Mouse (Mus musculus) CH12.LX (cell line): ENCODE results near the gene Atp1b4. TPM values are rescaled to one million over a fixed set of nuclear protein-coding genes. Genes with fewer than 3 reads are reported as not detected.

Source experiments
- DNase-seq: peaks from one replicate; pipeline ENCODE4 v3.0.0-alpha.2; 2013; ENCODE audit errors: extremely low read depth
- H3K27ac ChIP-seq: 2 replicates; pipeline ENCODE4 v1.5.1; 2012; ENCODE audit warnings: low read depth, mild to moderate bottlenecking, control low read depth, moderate library complexity; ENCODE audit not compliant: insufficient read depth
- H3K27me3 ChIP-seq: replicated peaks from 2 replicates; pipeline ENCODE3; 2012; ENCODE audit warnings: inconsistent platforms
- H3K36me3 ChIP-seq, 2 experiments: replicated peaks in 1 of 2; 2 replicates each; pipeline versions ENCODE3 to v1.6.1; 2012; ENCODE audit warnings: inconsistent platforms in 1 of 2, low read length in 1 of 2, mild to moderate bottlenecking in 1 of 2, mixed read lengths in 1 of 2, moderate library complexity in 1 of 2; ENCODE audit not compliant: control insufficient read depth in 1 of 2, insufficient read depth in 1 of 2
- H3K4me1 ChIP-seq, 2 experiments: 2 replicates each; pipeline ENCODE4 v1.6.1; 2012; ENCODE audit warnings: inconsistent platforms in 1 of 2, moderate library complexity in 1 of 2; ENCODE audit not compliant: insufficient read depth in 2 of 2, control insufficient read depth in 1 of 2
- H3K4me2 ChIP-seq: 2 replicates; pipeline ENCODE4 v1.6.1; 2012; ENCODE audit warnings: low read depth, mild to moderate bottlenecking, control low read depth; ENCODE audit not compliant: poor library complexity, insufficient read depth, severe bottlenecking
- H3K4me3 ChIP-seq, 3 experiments: fragments of 150-350 bp in 1 of 3; sonication (generic) in 1 of 3; replicated peaks in 1 of 3; 2 replicates each; pipeline versions ENCODE3 to v1.5.1; 2011 to 2012; ENCODE audit warnings: low read depth in 2 of 3, low read length in 2 of 3, mild to moderate bottlenecking in 2 of 3, moderate library complexity in 2 of 3, control low read depth in 1 of 3, improper control_type of control experiment in 1 of 3, inconsistent platforms in 1 of 3, mixed read lengths in 1 of 3; ENCODE audit not compliant: poor library complexity in 1 of 3
- H3K79me2 ChIP-seq: replicated peaks from 2 replicates; pipeline ENCODE4 v1.6.1; 2012; ENCODE audit warnings: mild to moderate bottlenecking, moderate library complexity; ENCODE audit not compliant: control insufficient read depth, poor library complexity, insufficient read depth, severe bottlenecking; ENCODE audit errors: extremely low read depth
- H3K9ac ChIP-seq: 2 replicates; pipeline ENCODE4 v1.6.1; 2012; ENCODE audit warnings: low read depth, mild to moderate bottlenecking, control low read depth, moderate library complexity; ENCODE audit not compliant: insufficient read depth
- H3K9me3 ChIP-seq: replicated peaks from 2 replicates; pipeline ENCODE3; 2012; ENCODE audit warnings: low read length, inconsistent platforms, mixed read lengths
- BHLHE40 ChIP-seq: IDR thresholded peaks from 2 replicates; pipeline ENCODE4 v1.6.1; 2011; ENCODE audit warnings: mild to moderate bottlenecking, low read depth, low read length, improper control_type of control experiment
- CHD2 ChIP-seq: IDR thresholded peaks from 2 replicates; pipeline ENCODE4 v1.6.1; 2011; ENCODE audit warnings: low read length, improper control_type of control experiment
- CTCF ChIP-seq, 2 experiments: IDR thresholded peaks in 1 of 2; conservative IDR thresholded peaks in 1 of 2; 2 replicates each; pipeline ENCODE4 v1.5.1; 2011 to 2012; ENCODE audit warnings: low read depth in 2 of 2, low read length in 2 of 2, improper control_type of control experiment in 1 of 2, inconsistent platforms in 1 of 2, mild to moderate bottlenecking in 1 of 2, moderate library complexity in 1 of 2
- E2F4 ChIP-seq: IDR thresholded peaks from 2 replicates; pipeline ENCODE4 v1.6.1; 2011; ENCODE audit warnings: low read depth, low read length, improper control_type of control experiment; ENCODE audit not compliant: insufficient replicate concordance
- EP300 ChIP-seq: IDR thresholded peaks from 2 replicates; pipeline ENCODE4 v1.6.1; 2011; ENCODE audit warnings: low read length, improper control_type of control experiment
- HCFC1 ChIP-seq: IDR thresholded peaks from 2 replicates; pipeline ENCODE4 v1.6.1; 2012; ENCODE audit warnings: low read depth, mild to moderate bottlenecking, inconsistent platforms, low read length, improper control_type of control experiment
- IRF4 ChIP-seq: IDR thresholded peaks from 2 replicates; pipeline ENCODE4 v1.6.1; 2014; ENCODE audit warnings: low read depth, mild to moderate bottlenecking, inconsistent platforms, low read length, improper control_type of control experiment
- MAFK ChIP-seq: IDR thresholded peaks from 2 replicates; pipeline ENCODE4 v1.6.1; 2011; ENCODE audit warnings: low read length, improper control_type of control experiment; ENCODE audit not compliant: insufficient replicate concordance
- MAZ ChIP-seq: IDR thresholded peaks from 2 replicates; pipeline ENCODE4 v1.6.1; 2012; ENCODE audit warnings: low read depth, mild to moderate bottlenecking, inconsistent platforms, low read length, improper control_type of control experiment, moderate library complexity
- MXI1 ChIP-seq: IDR thresholded peaks from 2 replicates; pipeline ENCODE4 v1.6.1; 2011; ENCODE audit warnings: mild to moderate bottlenecking, low read depth, low read length, improper control_type of control experiment
- MYC ChIP-seq: IDR thresholded peaks from 2 replicates; pipeline ENCODE4 v1.6.1; 2011; ENCODE audit warnings: low read depth, mild to moderate bottlenecking, improper control_type of control experiment, low read length
- NRF1 ChIP-seq: IDR thresholded peaks from 2 replicates; pipeline ENCODE4 v1.6.1; 2014; ENCODE audit warnings: low read depth, mild to moderate bottlenecking, inconsistent platforms, low read length, improper control_type of control experiment, moderate library complexity
- POLR2AphosphoS2 ChIP-seq: IDR thresholded peaks from 2 replicates; pipeline ENCODE4 v1.6.1; 2011; ENCODE audit warnings: low read depth, low read length, improper control_type of control experiment
- RAD21 ChIP-seq: IDR thresholded peaks from 2 replicates; pipeline ENCODE4 v1.6.1; 2011; ENCODE audit warnings: low read depth, mild to moderate bottlenecking, low read length, improper control_type of control experiment, moderate library complexity
- RCOR1 ChIP-seq: conservative IDR thresholded peaks from 2 replicates; pipeline ENCODE4 v1.6.1; 2012; ENCODE audit warnings: low read depth, mild to moderate bottlenecking, inconsistent platforms, low read length, improper control_type of control experiment
- TBP ChIP-seq: conservative IDR thresholded peaks from 2 replicates; pipeline ENCODE4 v1.6.1; 2011; ENCODE audit warnings: low read depth, low read length, improper control_type of control experiment
- TCF12 ChIP-seq: IDR thresholded peaks from 2 replicates; pipeline ENCODE4 v1.6.1; 2014; ENCODE audit warnings: low read depth, mild to moderate bottlenecking, inconsistent platforms, low read length, improper control_type of control experiment
- USF1 ChIP-seq: IDR thresholded peaks from 2 replicates; pipeline ENCODE4 v1.6.1; 2014; ENCODE audit warnings: low read depth, mild to moderate bottlenecking, inconsistent platforms, low read length, improper control_type of control experiment
- USF2 ChIP-seq: conservative IDR thresholded peaks from 2 replicates; pipeline ENCODE4 v1.6.1; 2011; ENCODE audit warnings: low read depth, low read length, improper control_type of control experiment
- dilution Hi-C: fragments of 300-500 bp; cut with MboI; formaldehyde crosslinking; loops from 2 replicates; pipeline ENCODE4 v1.14.3; 2020; ENCODE audit warnings: low sequenced_read_pairs; ENCODE audit not compliant: extremely low pct_unique_long_range_greater_than_20kb, extremely low pct_ligation_motif_present
- in situ Hi-C: fragments of 300-500 bp; cut with MboI; formaldehyde crosslinking; loops from 3 replicates; pipeline ENCODE4 v1.14.3; 2019; ENCODE audit warnings: low sequenced_read_pairs, low pct_ligation_motif_present, low pct_unique_long_range_greater_than_20kb, mixed read lengths
- polyA plus RNA-seq: library from polyadenylated mRNA; unstranded; fragments of >175 nt; gene quantifications from 2 replicates; pipeline ENCODE4 v1.2.1, GENCODE M21; 2012; ENCODE audit warnings: low read depth; ENCODE audit not compliant: insufficient read length
- total RNA-seq, 2 experiments: library from RNA; depleted of rRNA; stranded (reverse); fragments of 300-350 nt in 1 of 2; fragments of >200 nt in 1 of 2; gene quantifications; 2 replicates each; pipeline ENCODE4 v1.2.3; 2012 to 2014

Gene Atp1b4
- total and polyA plus RNA-seq, 3 experiments, result not detected

DNA sequence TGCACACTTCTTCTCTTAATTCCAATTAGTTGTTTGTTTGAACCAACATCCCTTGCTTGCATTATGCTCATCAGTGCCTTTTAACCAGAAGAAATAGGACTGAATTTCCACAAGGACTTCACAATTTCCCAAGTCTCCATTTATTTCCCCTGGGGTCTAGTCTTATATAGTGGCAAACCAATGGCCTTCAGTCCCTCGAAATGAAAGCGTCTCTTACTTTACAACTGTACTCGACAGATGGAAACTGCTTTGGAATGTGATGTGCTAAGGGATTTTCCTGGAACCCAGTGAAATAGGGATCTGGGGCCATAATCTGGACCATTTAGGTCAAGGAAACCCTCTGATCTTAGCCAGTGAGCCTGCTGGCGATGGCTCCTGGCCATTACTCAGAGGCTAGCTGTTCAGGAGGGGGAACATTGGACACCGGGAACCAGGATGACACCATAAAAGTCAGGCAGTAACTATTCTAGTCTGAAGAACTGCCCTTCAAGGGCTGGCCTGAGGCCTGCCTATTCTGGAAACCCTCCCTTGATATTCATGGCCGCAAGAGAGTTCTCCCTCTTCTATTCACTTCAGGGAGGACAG lies 2.3 kb upstream of the Atp1b4 start:
- no peak for TF ChIP-seq CTCF (conservative IDR thresholded peaks at IDR 0.05 in 1 of 2, IDR thresholded peaks at IDR 0.05 in 1 of 2; ENCODE audit: low read depth in 2 of 2, low read length in 2 of 2)
- no peak for TF ChIP-seq EP300
- TF ChIP-seq E2F4, result no peak
- no peak for TF ChIP-seq TBP
- no peak for TF ChIP-seq TCF12
- no peak for TF ChIP-seq HCFC1
- no peak for TF ChIP-seq USF2
- no peak for TF ChIP-seq MAZ
- no peak for TF ChIP-seq BHLHE40
- TF ChIP-seq NRF1, result no peak
- no peak for TF ChIP-seq MXI1
- no peak for TF ChIP-seq POLR2AphosphoS2
- TF ChIP-seq RAD21, result no peak
- no peak for TF ChIP-seq IRF4
- TF ChIP-seq MAFK, result no peak
- no peak for TF ChIP-seq CHD2
- no peak for TF ChIP-seq USF1
- TF ChIP-seq RCOR1, result no peak
- Histone ChIP-seq H3K27ac (no peak overlapping the region), H3K9me3 (no peaks in the 10 kb centered on the region), H3K4me3 (no peak overlapping the region), H3K4me1 (peaks cover 0 to 13% of the 10 kb centered on the region in 2 experiments; a peak in 3 of 4 replicates), H3K9ac (no peak overlapping the region), H3K27me3 (no peaks in the 10 kb centered on the region), H3K79me2 (no peaks in the 10 kb centered on the region), H3K36me3 (no peaks in the 10 kb centered on the region), H3K4me2 (no peak overlapping the region)
- dilution Hi-C loops (no loop called here), in situ Hi-C loops (no loop called here)
- DNase-seq, result no peak

DNA sequence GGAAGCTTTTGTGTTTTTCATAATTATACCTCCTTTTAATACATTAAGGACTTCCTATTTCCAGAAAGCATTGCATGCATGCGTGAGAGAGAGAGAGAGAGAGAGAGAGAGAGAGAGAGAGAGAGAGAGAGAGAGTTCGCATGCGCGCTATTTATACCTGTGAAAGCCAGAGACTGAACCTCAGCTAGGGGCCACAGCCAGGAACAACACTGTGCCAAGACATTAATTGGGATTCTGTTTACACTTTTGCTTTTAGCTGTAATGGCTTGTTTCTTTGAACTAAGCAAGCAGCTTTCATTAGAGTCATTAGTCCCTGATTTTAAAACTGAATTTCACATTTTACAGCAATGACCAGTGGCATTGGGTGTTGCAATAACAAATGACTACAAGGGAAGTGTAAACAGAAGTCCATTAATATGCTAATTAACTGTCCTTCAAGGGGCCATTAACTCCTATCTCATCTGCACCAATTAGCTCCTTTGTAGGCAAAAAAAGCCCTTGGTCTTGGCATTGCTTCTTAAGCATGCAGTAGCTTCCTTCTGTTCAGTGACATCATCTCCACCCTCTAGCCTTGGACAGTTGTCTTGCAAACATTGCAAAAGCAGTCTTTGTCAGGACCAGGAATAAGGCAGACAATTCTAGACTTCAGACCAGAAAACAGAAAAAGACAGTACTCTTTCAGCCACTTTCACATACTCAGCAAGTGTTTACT lies 14.9 kb downstream of the Atp1b4 start:
- Histone ChIP-seq H3K4me1 (peaks cover 4 to 14% of the 10 kb centered on the region in 2 experiments; a peak in 3 of 4 replicates), H3K27ac (no peak overlapping the region), H3K27me3 (no peaks in the 10 kb centered on the region), H3K79me2 (no peaks in the 10 kb centered on the region), H3K4me3 (no peak overlapping the region), H3K9me3 (no peaks in the 10 kb centered on the region), H3K9ac (no peak overlapping the region), H3K36me3 (no peaks in the 10 kb centered on the region), H3K4me2 (no peak overlapping the region)
- DNase-seq, result no peak
- dilution Hi-C loops, result no loop called here
- in situ Hi-C loops, result loop anchor here (25.0 kb wide), 1 partner anchor 94 kb away; no protein-coding TSS in a partner anchor
- TF ChIP-seq MYC, result no peak
